Mouse (Mus musculus) embryonic facial prominence, embryonic 14.5 days (tissue): ENCODE results near the gene Rtl3. TPM values are rescaled to one million over a fixed set of nuclear protein-coding genes. Genes with fewer than 3 reads are reported as not detected.

Experiments
- ATAC-seq: fragments of 200-750 bp; cut with Nextera tagmentation; 2 replicates; pipeline ENCODE4 v1.8.0; 2017; ENCODE audit warnings: low read depth, moderate number of reproducible peaks, moderate TSS enrichment
- DNase-seq: peaks from one replicate; pipeline ENCODE4 v3.0.0-alpha.2; 2015; ENCODE audit warnings: low spot score
- H3K27ac ChIP-seq: fragments of 300-500 bp; sonication (generic); replicated peaks from 2 replicates; pipeline ENCODE4 v1.5.1; 2014; ENCODE audit warnings: low read depth, mild to moderate bottlenecking, low read length, moderate library complexity
- H3K27me3 ChIP-seq: fragments of 300-500 bp; sonication (generic); replicated peaks from 2 replicates; pipeline ENCODE4 v1.6.1; 2014; ENCODE audit warnings: low read length; ENCODE audit not compliant: control insufficient read depth, insufficient read depth
- H3K36me3 ChIP-seq: fragments of 300-500 bp; sonication (generic); 2 replicates; pipeline ENCODE4 v1.6.1; 2014; ENCODE audit warnings: low read length, mixed read lengths; ENCODE audit not compliant: control insufficient read depth, insufficient read depth
- H3K4me1 ChIP-seq: fragments of 300-500 bp; sonication (generic); 2 replicates; pipeline ENCODE4 v1.6.1; 2014; ENCODE audit warnings: antibody characterized with exemption, low read length; ENCODE audit not compliant: control insufficient read depth, insufficient read depth
- H3K4me2 ChIP-seq: fragments of 300-500 bp; sonication (generic); 2 replicates; pipeline ENCODE4 v1.6.1; 2014; ENCODE audit warnings: low read depth, mild to moderate bottlenecking, low read length, moderate library complexity, mixed read lengths
- H3K4me3 ChIP-seq: fragments of 300-500 bp; sonication (generic); 2 replicates; pipeline ENCODE4 v1.5.1; 2014; ENCODE audit warnings: low read depth, mild to moderate bottlenecking, low read length
- H3K9ac ChIP-seq: fragments of 300-500 bp; sonication (generic); 2 replicates; pipeline ENCODE4 v1.6.1; 2014; ENCODE audit warnings: low read depth, mild to moderate bottlenecking, low read length, moderate library complexity, mixed read lengths
- H3K9me3 ChIP-seq: fragments of 300-500 bp; sonication (generic); 2 replicates; pipeline ENCODE4 v1.6.1; 2016; ENCODE audit warnings: low read length; ENCODE audit not compliant: control insufficient read depth
- WGBS: fragments of 180-500 bp; shearing (Covaris S2); extraction: QIAGEN DNeasy Blood & Tissue Kit; methylation state at CpG from one replicate; pipeline ENCODE4 v1.1.7; 2014; 5-methylcytosine and 5-hydroxymethylcytosine counted together
- polyA plus RNA-seq: library from polyadenylated mRNA; unstranded; fragments of >200 nt; fragmentation: Nextera tagmentation; extraction: Ambion mirVana; gene quantifications from 2 replicates; pipeline ENCODE4 v1.2.1, GENCODE M21; 2014

The Rtl3 gene
- polyA plus RNA-seq, 1 experiment from 2014 or later = 114 TPM

GRCm38 (mm10) chrX:106804387-106804786 is 36.1 kb downstream of the Rtl3 start:
- Histone ChIP-seq H3K4me3 (no peak overlapping the region), H3K4me1 (no peaks in the 10 kb centered on the region), H3K9ac (no peak overlapping the region), H3K36me3 (no peaks in the 10 kb centered on the region), H3K9me3 (no peaks in the 10 kb centered on the region), H3K4me2 (no peak overlapping the region), H3K27me3 (no peaks in the 10 kb centered on the region), H3K27ac (no peak overlapping the region)
- ATAC-seq (peak; percentile 57; the same call in 1 of the 2 replicates), DNase-seq (peak; percentile 17)
- WGBS = 61% methylated on average over 2 of the region's 2 CpGs

GRCm38 (mm10) chrX:106794686-106795085 is 45.8 kb downstream of the Rtl3 start:
- WGBS = 0% methylated on average over 2 of the region's 2 CpGs
- Histone ChIP-seq H3K36me3 (no peaks in the 10 kb centered on the region), H3K27me3 (no peaks in the 10 kb centered on the region), H3K4me2 (no peak overlapping the region), H3K27ac (no peak overlapping the region), H3K4me3 (no peak overlapping the region), H3K9ac (no peak overlapping the region), H3K4me1 (no peaks in the 10 kb centered on the region), H3K9me3 (no peaks in the 10 kb centered on the region)
- ATAC-seq (no peak), DNase-seq (peak; percentile 45)

Other genes with a start within 250 kb of the Rtl3 start
- 1.9 and 2.0 TPM in 2 replicates for gene Cysltr1, start 237.0 kb downstream of the Rtl3 start, polyA plus RNA-seq
- gene Lpar4, start 80.0 kb upstream of the Rtl3 start, polyA plus RNA-seq = 43.0 and 50.5 TPM in 2 replicates
- 0.43 and 0.47 TPM in 2 replicates for gene P2ry10, start 247.8 kb upstream of the Rtl3 start, polyA plus RNA-seq